Mouse (Mus musculus): ENCODE data around the gene Arl5b.

Arl5b gene

DNA sequence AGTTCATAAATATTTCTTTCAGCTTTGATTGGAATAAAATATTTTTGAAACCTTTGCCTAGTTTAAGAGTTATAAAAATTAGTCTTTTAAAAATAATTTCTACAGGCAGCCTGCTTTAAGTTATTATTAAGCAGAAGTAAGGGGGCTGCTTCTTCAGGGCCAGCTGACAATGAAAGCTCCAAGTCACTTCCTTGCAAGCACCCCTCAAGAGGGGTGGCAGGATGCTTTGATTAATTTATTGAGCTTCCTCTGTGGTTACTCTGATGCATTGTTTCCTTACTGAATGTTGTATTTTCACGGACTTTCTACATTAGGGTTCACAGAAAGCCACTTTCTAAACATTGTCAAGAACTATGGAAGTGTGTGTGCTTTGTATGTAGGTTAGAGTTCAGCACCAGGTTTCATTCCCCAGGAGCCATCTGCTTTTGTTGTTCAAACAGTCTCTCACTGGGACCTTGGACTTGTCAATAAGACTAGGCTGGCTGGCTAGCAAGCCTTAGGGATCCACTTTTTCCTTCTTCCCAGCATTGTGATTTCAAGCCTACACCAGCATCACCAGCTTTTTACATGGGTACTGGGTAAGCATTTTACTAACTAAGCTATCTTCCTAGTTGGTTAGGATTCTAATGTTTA, 62.7 kb downstream of the Arl5b start:
- DNase-seq (ENCODE audit: low spot score in 2 of 2), result no peak

DNA sequence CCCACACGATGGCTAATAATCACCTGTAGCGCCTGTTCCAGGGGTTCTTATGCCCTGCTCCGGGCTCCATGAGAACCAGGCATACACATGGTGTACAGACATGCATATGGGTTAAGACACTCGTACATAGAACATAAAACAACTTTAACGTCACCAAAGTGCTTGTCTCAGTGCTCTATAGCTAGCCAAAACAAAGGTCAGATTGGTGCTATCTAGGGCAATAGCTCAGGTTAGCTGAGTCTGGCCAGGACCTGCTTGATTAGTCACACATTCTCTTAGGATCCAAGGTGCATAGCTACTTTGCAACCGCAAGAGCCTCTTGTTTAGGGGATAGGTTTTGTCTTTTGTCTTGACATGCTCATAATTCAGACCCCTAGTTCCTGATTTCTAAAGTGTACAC, 63.5 kb downstream of the Arl5b start:
- no peak for DNase-seq (ENCODE audit: low spot score in 2 of 2)

DNA sequence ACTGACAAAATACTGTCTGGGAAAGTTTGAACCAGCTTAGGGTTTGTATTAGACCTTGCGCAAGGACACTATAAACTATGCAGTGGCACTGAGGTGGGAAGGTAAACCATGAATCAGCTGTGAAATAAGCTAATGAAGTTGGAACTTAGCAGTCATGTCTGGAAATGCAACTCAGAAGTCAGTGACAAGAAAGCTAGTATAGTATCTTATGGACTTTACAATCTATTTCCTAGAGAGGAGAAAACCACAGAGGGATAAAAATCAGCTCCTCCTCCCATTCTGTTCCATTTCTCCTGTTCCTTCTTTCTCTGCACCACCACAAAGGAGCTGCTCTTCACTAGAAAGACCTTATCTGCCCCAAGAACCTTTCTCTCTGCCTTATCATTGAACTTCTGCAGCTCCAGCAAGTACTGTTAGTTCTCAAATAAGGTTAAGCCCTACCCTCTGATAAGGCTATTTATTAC, 72.1 kb downstream of the Arl5b start:
- DNase-seq (ENCODE audit: low spot score in 2 of 2), result no peak

All from natural killer cell, adult 2 months (primary cell).